Mouse (Mus musculus): ENCODE results near the gene Dsn1. TPM values are rescaled to one million over a fixed set of nuclear protein-coding genes. Genes with fewer than 3 reads are reported as not detected.

The Dsn1 gene
- polyA plus RNA-seq, 2 experiments = 30.2 to 32.9 TPM

- WGBS = 91% methylated on average over 50 of the region's 50 CpGs
- no peak for TF ChIP-seq POLR2A (IDR thresholded peaks at IDR 0.05; ENCODE audit: borderline replicate concordance, extremely low read depth, insufficient read depth, insufficient read length)
- Histone ChIP-seq H3K4me1 (ENCODE audit: control insufficient read depth, insufficient read depth, low read length) (no peaks in the 10 kb centered on the region), H3K27me3 (ENCODE audit: control insufficient read depth, insufficient read depth, low read length) (no peaks in the 10 kb centered on the region), H3K4me3 (replicated peaks; ENCODE audit: low read length) (no peak overlapping the region), H3K36me3 (ENCODE audit: control insufficient read depth, insufficient read depth, low read length) (peaks cover 87% of the 10 kb centered on the region), H3K27ac (replicated peaks; ENCODE audit: low read depth, low read length) (no peak overlapping the region), H3K9ac (ENCODE audit: low read depth, low read length, severe bottlenecking) (no peak overlapping the region), H3K4me2 (replicated peaks; ENCODE audit: low read depth, low read length, severe bottlenecking) (no peak overlapping the region), H3K9me3 (ENCODE audit: control insufficient read depth, low read length) (peaks cover 4% of the 10 kb centered on the region; the same call in 1 of the 2 replicates)
- no peak for DNase-seq (ENCODE audit: low spot score)
- no peak for ATAC-seq (ENCODE audit: low FRiP score, low read depth)
Measured at GRCm38 (mm10) chr2:157039900-157040648, 33.1 kb upstream of the Dsn1 start.

- Histone ChIP-seq H3K4me3 (replicated peaks; ENCODE audit: low read length) (no peak overlapping the region), H3K9me3 (ENCODE audit: control insufficient read depth, low read length) (no peaks in the 10 kb centered on the region), H3K4me2 (replicated peaks; ENCODE audit: low read depth, low read length, severe bottlenecking) (no peak overlapping the region), H3K9ac (ENCODE audit: low read depth, low read length, severe bottlenecking) (no peak overlapping the region), H3K36me3 (ENCODE audit: control insufficient read depth, insufficient read depth, low read length) (peaks cover 91% of the 10 kb centered on the region), H3K4me1 (ENCODE audit: control insufficient read depth, insufficient read depth, low read length) (no peaks in the 10 kb centered on the region), H3K27ac (replicated peaks; ENCODE audit: low read depth, low read length) (no peak overlapping the region), H3K27me3 (ENCODE audit: control insufficient read depth, insufficient read depth, low read length) (no peaks in the 10 kb centered on the region)
- no peak for DNase-seq (ENCODE audit: low spot score)
- 89% methylated on average over 9 of the region's 9 CpGs for WGBS
- TF ChIP-seq POLR2A (IDR thresholded peaks at IDR 0.05; ENCODE audit: borderline replicate concordance, extremely low read depth, insufficient read depth, insufficient read length) = no peak
- ATAC-seq (ENCODE audit: low FRiP score, low read depth) = no peak
Measured at GRCm38 (mm10) chr2:157037303-157037702, 30.3 kb upstream of the Dsn1 start.

- no peak overlapping the region for H3K27ac ChIP-seq (replicated peaks; ENCODE audit: low read depth, low read length)
- H3K9me3 ChIP-seq (ENCODE audit: control insufficient read depth, low read length) = no peaks in the 10 kb centered on the region
- H3K4me3 ChIP-seq (replicated peaks; ENCODE audit: low read length) = no peak overlapping the region
- no peak overlapping the region for H3K9ac ChIP-seq (ENCODE audit: low read depth, low read length, severe bottlenecking)
- ATAC-seq (ENCODE audit: low FRiP score, low read depth) = no peak
- no peak for DNase-seq (ENCODE audit: low spot score)
- 94% methylated on average over 8 of the region's 8 CpGs for WGBS
- no peak for TF ChIP-seq POLR2A (IDR thresholded peaks at IDR 0.05; ENCODE audit: borderline replicate concordance, extremely low read depth, insufficient read depth, insufficient read length)
- H3K4me1 ChIP-seq (ENCODE audit: control insufficient read depth, insufficient read depth, low read length) = no peaks in the 10 kb centered on the region
- H3K4me2 ChIP-seq (replicated peaks; ENCODE audit: low read depth, low read length, severe bottlenecking) = no peak overlapping the region
- H3K27me3 ChIP-seq (ENCODE audit: control insufficient read depth, insufficient read depth, low read length) = no peaks in the 10 kb centered on the region
- H3K36me3 ChIP-seq (ENCODE audit: control insufficient read depth, insufficient read depth, low read length) = peaks cover 91% of the 10 kb centered on the region
Measured at GRCm38 (mm10) chr2:157036400-157036799, 29.4 kb upstream of the Dsn1 start.

GRCm38 (mm10) chr2:157035371-157035770 is 28.4 kb upstream of the Dsn1 start:
- WGBS = 77% methylated on average over 7 of the region's 7 CpGs
- ATAC-seq (ENCODE audit: low FRiP score, low read depth) = no peak
- no peak overlapping the region for H3K27ac ChIP-seq (replicated peaks; ENCODE audit: low read depth, low read length)
- H3K27me3 ChIP-seq (ENCODE audit: control insufficient read depth, insufficient read depth, low read length) = no peaks in the 10 kb centered on the region
- peaks cover 91% of the 10 kb centered on the region for H3K36me3 ChIP-seq (ENCODE audit: control insufficient read depth, insufficient read depth, low read length)
- no peak for TF ChIP-seq POLR2A (IDR thresholded peaks at IDR 0.05; ENCODE audit: borderline replicate concordance, extremely low read depth, insufficient read depth, insufficient read length)
- no peak for DNase-seq (ENCODE audit: low spot score)
- no peak overlapping the region for H3K9ac ChIP-seq (ENCODE audit: low read depth, low read length, severe bottlenecking)
- no peaks in the 10 kb centered on the region for H3K4me1 ChIP-seq (ENCODE audit: control insufficient read depth, insufficient read depth, low read length)
- H3K4me2 ChIP-seq (replicated peaks; ENCODE audit: low read depth, low read length, severe bottlenecking) = no peak overlapping the region
- no peaks in the 10 kb centered on the region for H3K9me3 ChIP-seq (ENCODE audit: control insufficient read depth, low read length)
- H3K4me3 ChIP-seq (replicated peaks; ENCODE audit: low read length) = no peak overlapping the region

- Histone ChIP-seq H3K4me3 (replicated peaks; ENCODE audit: low read length) (no peak overlapping the region), H3K36me3 (ENCODE audit: control insufficient read depth, insufficient read depth, low read length) (peaks cover 92% of the 10 kb centered on the region), H3K27me3 (ENCODE audit: control insufficient read depth, insufficient read depth, low read length) (no peaks in the 10 kb centered on the region), H3K4me1 (ENCODE audit: control insufficient read depth, insufficient read depth, low read length) (no peaks in the 10 kb centered on the region), H3K9me3 (ENCODE audit: control insufficient read depth, low read length) (no peaks in the 10 kb centered on the region), H3K27ac (replicated peaks; ENCODE audit: low read depth, low read length) (no peak overlapping the region), H3K9ac (ENCODE audit: low read depth, low read length, severe bottlenecking) (no peak overlapping the region; the same call in 1 of the 2 replicates), H3K4me2 (replicated peaks; ENCODE audit: low read depth, low read length, severe bottlenecking) (no peak overlapping the region)
- peak; percentile 79 for DNase-seq (ENCODE audit: low spot score)
- 51% methylated on average over 9 of the region's 9 CpGs for WGBS
- TF ChIP-seq POLR2A (IDR thresholded peaks at IDR 0.05; ENCODE audit: borderline replicate concordance, extremely low read depth, insufficient read depth, insufficient read length) = no peak
- peak; percentile 65 for ATAC-seq (ENCODE audit: low FRiP score, low read depth)
Measured at GRCm38 (mm10) chr2:157030804-157031203, 23.9 kb upstream of the Dsn1 start.

Data from limb, embryonic 14.5 days (tissue).